Mouse (Mus musculus) kidney, embryonic 16.5 days (tissue): ENCODE data around the gene Jph3. TPM values are rescaled to one million over a fixed set of nuclear protein-coding genes. Genes with fewer than 3 reads are reported as not detected.

Source experiments
- ATAC-seq: fragments of 200-750 bp; cut with Nextera tagmentation; 2 replicates; pipeline ENCODE4 v1.8.0; 2017; ENCODE audit warnings: moderate TSS enrichment; ENCODE audit not compliant: low FRiP score, low TSS enrichment
- H3K27ac ChIP-seq: fragments of 300-500 bp; sonication (generic); 2 replicates; pipeline ENCODE4 v1.5.1; 2014; ENCODE audit warnings: low read length
- H3K27me3 ChIP-seq: fragments of 300-500 bp; sonication (generic); 2 replicates; pipeline ENCODE4 v1.6.1; 2014; ENCODE audit warnings: low read length, control low read depth, mixed read lengths; ENCODE audit not compliant: insufficient read depth
- H3K36me3 ChIP-seq: fragments of 300-500 bp; sonication (generic); 2 replicates; pipeline ENCODE4 v1.6.1; 2014; ENCODE audit warnings: low read length, control low read depth, mixed read lengths; ENCODE audit not compliant: insufficient read depth
- H3K4me1 ChIP-seq: fragments of 300-500 bp; sonication (generic); 2 replicates; pipeline ENCODE4 v1.6.1; 2014; ENCODE audit warnings: low read length, control low read depth, mixed read lengths; ENCODE audit not compliant: insufficient read depth
- H3K4me2 ChIP-seq: fragments of 300-500 bp; sonication (generic); replicated peaks from 2 replicates; pipeline ENCODE4 v1.6.1; 2014; ENCODE audit warnings: low read depth, low read length
- H3K4me3 ChIP-seq: fragments of 300-500 bp; sonication (generic); 2 replicates; pipeline ENCODE4 v1.5.1; 2014; ENCODE audit warnings: mild to moderate bottlenecking, low read length
- H3K9ac ChIP-seq: fragments of 300-500 bp; sonication (generic); replicated peaks from 2 replicates; pipeline ENCODE4 v1.6.1; 2014; ENCODE audit warnings: low read length
- H3K9me3 ChIP-seq: fragments of 300-500 bp; sonication (generic); 2 replicates; pipeline ENCODE4 v1.6.1; 2016; ENCODE audit warnings: low read length, control low read depth
- WGBS: fragments of 180-500 bp; shearing (Covaris S2); extraction: QIAGEN DNeasy Blood & Tissue Kit; methylation state at CpG from one replicate; pipeline ENCODE4 v1.1.7; 2014; 5-methylcytosine and 5-hydroxymethylcytosine counted together
- polyA plus RNA-seq: library from polyadenylated mRNA; unstranded; fragments of >200 nt; fragmentation: Nextera tagmentation; extraction: Ambion mirVana; gene quantifications from 2 replicates; pipeline ENCODE4 v1.2.1, GENCODE M21; 2015

Jph3 gene
- polyA plus RNA-seq, 1 experiment from 2014 or later = 0.65 TPM

DNA sequence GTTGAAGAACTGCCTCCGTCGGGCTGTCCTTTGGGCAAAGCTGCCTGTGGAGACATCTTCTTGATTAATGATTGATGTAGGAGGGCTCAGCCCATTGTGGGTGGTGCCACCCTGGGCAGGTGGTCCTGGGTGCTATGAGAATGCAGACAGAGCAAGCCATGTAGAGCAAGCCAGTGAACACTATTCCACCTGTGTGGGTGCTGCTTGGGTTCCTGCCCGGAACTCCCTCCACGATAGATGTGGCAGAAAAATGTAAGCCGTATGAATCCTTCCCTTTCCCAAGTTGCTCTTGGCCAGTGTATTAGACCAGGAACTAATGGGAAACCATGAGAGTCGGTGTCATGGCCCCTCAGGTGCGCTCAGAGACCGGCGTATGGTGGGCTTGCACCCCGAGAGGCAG, 11.3 kb downstream of the Jph3 start:
- Histone ChIP-seq H3K36me3 (no peaks in the 10 kb centered on the region), H3K27me3 (no peaks in the 10 kb centered on the region), H3K9ac (no peak overlapping the region), H3K9me3 (no peaks in the 10 kb centered on the region), H3K4me2 (no peak overlapping the region), H3K4me1 (no peaks in the 10 kb centered on the region), H3K4me3 (no peak overlapping the region), H3K27ac (no peak overlapping the region)
- no peak for ATAC-seq
- WGBS = 89% methylated on average over 10 of the region's 10 CpGs

DNA sequence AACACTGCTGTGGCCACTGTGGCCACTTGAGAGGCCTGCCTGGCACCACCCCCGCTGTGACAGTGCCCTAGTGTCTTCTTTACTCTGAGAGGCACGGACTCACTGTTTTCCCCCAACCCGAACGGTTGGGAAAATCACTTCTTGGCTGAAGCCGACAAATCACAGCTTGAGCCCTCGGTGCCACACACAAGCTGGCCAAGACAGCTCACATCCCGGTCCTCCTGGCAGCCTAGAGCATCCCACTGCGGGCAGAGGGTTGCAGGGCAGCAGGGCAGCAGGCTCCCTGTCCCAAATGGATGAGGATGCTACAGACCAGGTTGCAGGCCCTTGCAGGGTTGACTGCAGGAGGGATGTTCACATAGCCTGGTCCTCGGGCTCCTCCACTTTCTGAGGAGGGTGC, 20.1 kb downstream of the Jph3 start:
- ATAC-seq = no peak
- H3K4me1 ChIP-seq = no peaks in the 10 kb centered on the region
- H3K9me3 ChIP-seq = peaks cover 8% of the 10 kb centered on the region; the same call in 1 of the 2 replicates
- H3K27ac ChIP-seq = no peak overlapping the region
- no peak overlapping the region for H3K4me2 ChIP-seq
- H3K4me3 ChIP-seq = no peak overlapping the region
- H3K27me3 ChIP-seq = 0 out of 2 replicates have a peak, but pooled peaks cover 3% of the 10 kb centered on the region
- H3K9ac ChIP-seq = no peak overlapping the region
- no peaks in the 10 kb centered on the region for H3K36me3 ChIP-seq
- 67% methylated on average over 9 of the region's 9 CpGs for WGBS

DNA sequence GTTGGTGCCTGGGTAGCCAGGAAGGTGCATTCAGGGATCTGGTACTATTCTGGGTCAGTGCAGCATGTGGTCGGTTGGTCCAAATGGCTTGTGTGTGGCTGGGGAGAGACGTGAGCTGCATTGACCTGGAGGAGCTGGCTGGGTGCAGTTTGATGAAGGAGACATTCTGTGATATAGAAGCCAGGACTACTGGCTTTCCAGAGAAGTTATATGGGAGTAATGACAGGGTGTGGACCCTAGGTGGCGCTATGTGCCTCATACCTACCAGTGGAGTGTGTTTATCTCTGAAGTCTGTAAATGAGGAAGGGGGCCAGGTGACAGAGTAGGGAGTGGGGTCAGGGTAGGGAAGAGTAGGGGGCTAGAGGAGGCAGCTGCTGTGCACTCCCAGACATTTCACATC, 21.1 kb downstream of the Jph3 start:
- 0 out of 2 replicates have a peak, but pooled peaks cover 3% of the 10 kb centered on the region for H3K27me3 ChIP-seq
- H3K36me3 ChIP-seq = no peaks in the 10 kb centered on the region
- no peaks in the 10 kb centered on the region for H3K4me1 ChIP-seq
- no peak overlapping the region for H3K9ac ChIP-seq
- no peak overlapping the region for H3K4me3 ChIP-seq
- no peak overlapping the region for H3K4me2 ChIP-seq
- H3K27ac ChIP-seq = no peak overlapping the region
- ATAC-seq = no peak
- H3K9me3 ChIP-seq = peaks cover 8% of the 10 kb centered on the region; the same call in 1 of the 2 replicates
- WGBS = 38% methylated on average over 3 of the region's 3 CpGs

DNA sequence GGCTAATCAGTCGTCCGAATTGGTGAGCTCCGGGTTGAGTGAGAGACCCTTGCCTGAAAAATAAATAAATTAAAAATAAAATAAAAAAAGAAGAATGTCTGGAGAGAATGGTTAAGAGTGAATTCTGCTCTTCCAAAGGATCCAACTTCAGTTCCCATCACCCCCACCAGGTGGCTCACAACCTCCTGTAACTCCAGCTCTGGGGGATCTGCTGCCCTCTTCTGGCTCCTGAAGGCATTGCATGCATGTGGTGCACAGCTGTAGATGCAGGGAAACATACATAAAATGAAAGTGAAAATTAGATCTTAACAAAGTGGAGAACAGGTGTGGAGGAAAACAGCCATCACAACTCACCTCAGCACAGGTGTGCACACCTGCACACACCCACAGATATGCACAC, 22.0 kb downstream of the Jph3 start:
- H3K27ac ChIP-seq = no peak overlapping the region
- H3K4me1 ChIP-seq = no peaks in the 10 kb centered on the region
- H3K36me3 ChIP-seq = no peaks in the 10 kb centered on the region
- H3K9me3 ChIP-seq = peaks cover 8% of the 10 kb centered on the region; the same call in 1 of the 2 replicates
- H3K4me2 ChIP-seq = no peak overlapping the region
- no peak for ATAC-seq
- H3K27me3 ChIP-seq = 0 out of 2 replicates have a peak, but pooled peaks cover 3% of the 10 kb centered on the region
- H3K9ac ChIP-seq = no peak overlapping the region
- 23% methylated on average over 3 of the region's 3 CpGs for WGBS
- H3K4me3 ChIP-seq = no peak overlapping the region

DNA sequence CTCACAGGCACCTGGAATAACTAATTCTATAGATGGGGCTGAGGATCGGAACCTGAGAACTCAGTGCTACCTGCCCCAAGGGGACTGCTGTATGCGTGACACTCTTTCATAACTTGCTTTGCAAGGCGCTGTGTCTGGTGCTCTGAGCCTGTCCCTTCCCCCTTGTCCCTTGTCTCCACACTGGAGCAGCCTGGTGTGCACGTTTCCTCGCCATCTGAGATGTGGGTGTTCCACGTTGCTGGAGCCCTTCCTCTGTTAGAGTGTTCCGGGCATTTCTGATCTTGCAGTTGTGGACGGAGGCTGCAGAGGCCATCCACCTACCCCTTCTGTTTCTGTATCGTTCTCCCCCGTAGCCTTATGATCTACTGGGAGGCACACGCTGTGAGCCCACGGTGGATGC, 29.0 kb downstream of the Jph3 start:
- no peaks in the 10 kb centered on the region for H3K4me1 ChIP-seq
- H3K27ac ChIP-seq = no peak overlapping the region
- H3K36me3 ChIP-seq = no peaks in the 10 kb centered on the region
- H3K9ac ChIP-seq = no peak overlapping the region
- H3K4me3 ChIP-seq = no peak overlapping the region
- no peak overlapping the region for H3K4me2 ChIP-seq
- no peaks in the 10 kb centered on the region for H3K9me3 ChIP-seq
- 77% methylated on average over 12 of the region's 12 CpGs for WGBS
- H3K27me3 ChIP-seq = no peaks in the 10 kb centered on the region
- ATAC-seq = no peak

DNA sequence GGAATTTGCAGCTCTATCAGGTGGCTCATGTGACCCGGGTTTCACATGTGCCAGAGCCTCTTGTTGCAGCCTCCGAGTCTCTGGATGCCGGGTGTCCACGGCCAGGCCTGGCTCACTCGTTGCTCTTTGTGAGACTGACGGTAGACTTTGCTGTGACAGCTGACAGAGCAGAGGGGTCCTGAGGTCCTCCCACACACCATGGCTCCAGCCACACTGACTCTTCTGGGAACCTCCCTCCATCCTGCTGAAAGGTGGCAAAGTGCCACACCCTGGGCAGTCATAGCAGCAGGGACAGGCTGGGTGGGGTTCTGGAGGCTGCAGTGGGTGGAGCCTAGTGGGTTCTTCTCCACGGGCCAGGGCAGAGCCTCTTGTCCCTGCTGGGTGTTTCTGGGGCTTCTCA, 31.1 kb downstream of the Jph3 start:
- WGBS = 60% methylated on average over 7 of the region's 7 CpGs
- Histone ChIP-seq H3K4me3 (no peak overlapping the region), H3K9me3 (no peaks in the 10 kb centered on the region), H3K36me3 (no peaks in the 10 kb centered on the region), H3K27ac (no peak overlapping the region), H3K9ac (no peak overlapping the region), H3K4me2 (no peak overlapping the region), H3K27me3 (no peaks in the 10 kb centered on the region), H3K4me1 (no peaks in the 10 kb centered on the region)
- ATAC-seq = no peak

DNA sequence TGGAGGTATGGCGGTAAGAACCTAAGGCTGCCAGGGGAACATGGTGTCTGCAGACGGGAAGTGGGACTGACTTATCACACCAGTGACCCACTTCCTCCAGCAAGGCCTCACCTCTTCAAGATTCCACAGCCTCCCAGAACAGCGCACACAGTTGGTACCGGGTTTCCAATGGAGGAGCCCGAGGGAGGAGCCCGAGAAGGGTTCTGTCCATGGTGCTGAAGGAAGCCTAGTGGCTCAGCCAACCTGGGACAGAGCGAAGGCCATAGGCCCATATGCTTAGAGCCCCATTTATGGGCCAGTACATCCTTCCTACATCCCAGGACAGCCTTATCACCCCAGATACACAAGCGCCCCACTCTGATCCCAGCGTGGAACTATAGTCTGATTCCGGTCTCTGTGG, 32.1 kb downstream of the Jph3 start:
- ATAC-seq = no peak
- 26% methylated on average over 10 of the region's 10 CpGs for WGBS
- Histone ChIP-seq H3K9ac (no peak overlapping the region), H3K4me1 (no peaks in the 10 kb centered on the region), H3K27ac (no peak overlapping the region), H3K9me3 (no peaks in the 10 kb centered on the region), H3K27me3 (no peaks in the 10 kb centered on the region), H3K4me3 (no peak overlapping the region), H3K4me2 (no peak overlapping the region), H3K36me3 (no peaks in the 10 kb centered on the region)

DNA sequence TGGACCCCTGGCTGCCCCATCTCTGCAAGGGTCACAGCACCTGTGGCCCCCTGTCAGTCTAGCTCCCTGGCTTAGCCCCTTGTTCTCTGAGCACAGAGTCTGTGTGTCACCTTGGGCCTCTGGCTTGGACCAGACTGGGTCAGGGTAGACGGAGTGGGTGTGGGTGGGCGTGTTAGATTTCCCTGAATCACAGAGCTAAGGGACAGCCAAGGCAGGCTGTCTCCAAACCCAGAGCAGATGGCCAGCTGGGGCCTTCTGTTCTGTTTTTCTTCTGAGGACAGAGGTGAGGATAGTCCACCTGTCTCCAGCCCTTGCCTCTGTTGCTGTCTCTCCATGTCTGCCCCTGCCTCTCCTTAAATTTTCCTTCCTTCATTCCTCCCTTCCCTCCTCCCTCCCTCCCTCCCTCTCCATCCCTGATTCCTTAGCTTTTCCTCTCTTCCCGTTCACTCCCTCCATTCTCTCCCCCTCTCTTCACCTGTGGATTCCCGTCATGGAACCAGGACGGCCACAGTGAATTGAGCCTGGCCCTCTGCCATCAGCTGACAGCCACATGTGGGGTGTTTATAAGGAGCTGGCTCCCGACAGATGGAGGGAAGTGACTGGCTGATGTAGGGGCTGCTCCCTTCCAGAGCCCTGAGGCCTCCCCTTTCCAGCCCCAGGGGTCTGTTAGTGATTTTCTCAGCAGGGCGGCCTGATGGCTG, 33.7 kb downstream of the Jph3 start:
- Histone ChIP-seq H3K27me3 (no peaks in the 10 kb centered on the region), H3K4me1 (no peaks in the 10 kb centered on the region), H3K9me3 (no peaks in the 10 kb centered on the region), H3K4me3 (no peak overlapping the region), H3K27ac (no peak overlapping the region), H3K4me2 (no peak overlapping the region), H3K36me3 (no peaks in the 10 kb centered on the region), H3K9ac (no peak overlapping the region)
- no peak for ATAC-seq
- WGBS = 59% methylated on average over 7 of the region's 7 CpGs

DNA sequence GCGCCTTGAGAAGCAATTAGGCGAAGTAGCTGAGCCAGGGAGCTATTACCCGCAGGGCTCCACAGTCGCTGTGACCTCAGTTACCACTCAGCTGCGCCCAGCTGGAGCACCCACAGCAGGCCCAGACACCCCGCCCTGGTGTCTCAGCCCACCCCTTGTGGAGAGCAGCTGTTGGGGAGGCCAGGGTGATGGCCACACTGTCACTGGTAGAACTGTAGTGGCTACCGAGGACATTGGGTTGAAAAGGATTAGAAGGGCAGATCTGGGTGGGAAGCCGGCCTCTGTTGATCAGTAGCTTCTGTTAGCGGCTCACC, 34.2 kb downstream of the Jph3 start:
- H3K4me3 ChIP-seq = no peak overlapping the region
- H3K36me3 ChIP-seq = no peaks in the 10 kb centered on the region
- no peaks in the 10 kb centered on the region for H3K9me3 ChIP-seq
- H3K27ac ChIP-seq = no peak overlapping the region
- H3K27me3 ChIP-seq = no peaks in the 10 kb centered on the region
- H3K4me1 ChIP-seq = no peaks in the 10 kb centered on the region
- no peak for ATAC-seq
- H3K9ac ChIP-seq = no peak overlapping the region
- no peak overlapping the region for H3K4me2 ChIP-seq
- WGBS = 78% methylated on average over 9 of the region's 9 CpGs

DNA sequence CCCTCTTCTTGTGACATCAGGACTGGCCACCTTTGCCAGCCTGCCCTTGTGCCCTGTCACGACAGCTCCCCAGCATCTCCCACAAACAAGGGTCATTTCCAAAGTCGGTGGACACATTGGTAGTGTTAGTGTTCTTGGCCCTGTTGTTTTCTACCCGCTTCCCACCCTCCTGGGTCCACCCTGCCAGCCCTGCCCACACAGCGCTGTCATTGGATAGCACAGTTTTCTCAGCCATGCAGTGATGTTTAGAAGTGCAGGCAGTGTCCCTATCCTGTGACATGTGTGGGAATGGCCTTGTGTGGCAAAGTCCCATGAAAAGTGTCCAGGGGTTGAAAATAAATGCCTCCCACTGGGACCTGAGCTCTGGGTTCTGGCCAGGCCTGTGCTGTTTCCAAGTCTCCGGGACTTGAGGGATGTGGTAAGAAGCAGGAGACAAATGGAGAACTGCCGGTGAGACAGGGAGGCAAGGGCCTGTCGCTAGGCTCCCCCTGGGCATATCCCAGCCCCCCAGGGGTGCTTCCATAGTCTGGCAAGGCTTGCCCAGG, 36.2 kb downstream of the Jph3 start:
- no peak overlapping the region for H3K4me2 ChIP-seq
- H3K4me3 ChIP-seq = no peak overlapping the region
- H3K36me3 ChIP-seq = no peaks in the 10 kb centered on the region
- no peak overlapping the region for H3K9ac ChIP-seq
- H3K27me3 ChIP-seq = no peaks in the 10 kb centered on the region
- no peak overlapping the region for H3K27ac ChIP-seq
- WGBS = 77% methylated on average over 7 of the region's 7 CpGs
- H3K9me3 ChIP-seq = no peaks in the 10 kb centered on the region
- no peaks in the 10 kb centered on the region for H3K4me1 ChIP-seq
- ATAC-seq = no peak
